ENCODE assay signal across 8 mouse cellular contexts in the genomic region with DNA sequence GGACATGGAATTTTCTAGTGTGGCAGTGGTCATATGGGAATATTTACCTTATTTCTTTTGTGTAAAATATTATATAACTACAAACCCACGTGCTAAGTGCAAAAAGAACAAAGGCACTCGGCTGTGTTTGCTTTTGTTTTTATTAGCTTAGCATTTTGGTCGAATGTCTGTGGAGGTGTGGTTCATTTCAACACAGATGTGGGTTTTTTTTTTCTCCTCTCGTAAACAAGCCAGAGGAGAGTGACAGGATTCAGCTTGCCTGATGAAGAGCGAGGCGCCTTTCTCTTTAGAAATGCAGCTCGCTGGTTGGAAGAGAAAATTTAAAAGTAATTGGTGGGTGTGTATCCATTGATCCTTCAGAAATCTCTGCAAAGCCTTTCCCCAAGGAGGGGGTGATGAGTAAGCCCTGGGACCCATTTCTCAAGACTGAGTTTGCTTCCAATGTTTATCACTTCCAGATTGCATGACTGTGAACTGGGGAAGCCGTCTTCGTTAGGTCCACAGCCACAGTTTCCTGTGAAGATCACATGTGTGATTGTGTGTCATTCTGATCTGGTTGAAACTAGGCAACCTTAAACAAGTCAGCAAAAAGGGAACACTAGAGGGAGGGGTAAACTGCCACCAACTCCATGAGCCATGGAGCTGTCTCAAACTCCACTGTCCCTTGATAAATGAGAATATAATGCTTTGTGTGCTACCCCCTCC. TPM values are rescaled to one million over a fixed set of nuclear protein-coding genes. Genes with fewer than 3 reads are reported as not detected.
DNase-seq lines count a peak whose midpoint lies in the region; ATAC-seq and TF ChIP-seq lines count a peak whose summit lies in the region.

No protein-coding gene starts in this region.

- H3K9me3 ChIP-seq in neural tube, embryonic 12.5 days: no peaks in the 10 kb centered on the region
- no peaks in the 10 kb centered on the region for H3K9me3 ChIP-seq in kidney, postnatal 0 days (replicated peaks; ENCODE audit: low read length)

- no peak overlapping the region for H3K27ac ChIP-seq in neural tube, embryonic 12.5 days
- H3K27ac ChIP-seq in heart, adult 2 months: peak overlapping the region; percentile 84
- peak overlapping the region; percentile 95 for H3K27ac ChIP-seq in kidney, postnatal 0 days

- H3K36me3 ChIP-seq in neural tube, embryonic 12.5 days: no peaks in the 10 kb centered on the region
- peaks cover 8% of the 10 kb centered on the region for H3K36me3 ChIP-seq in heart, adult 2 months (ENCODE audit: control insufficient read depth, insufficient read depth, low read length)
- H3K36me3 ChIP-seq in kidney, postnatal 0 days (ENCODE audit: insufficient read depth, low read length): no peaks in the 10 kb centered on the region

- no peak for TF ChIP-seq EP300 in heart, adult 2 months (IDR thresholded peaks at IDR 0.05; ENCODE audit: insufficient read depth, low read depth, low read length)

- H3K27me3 ChIP-seq in neural tube, embryonic 12.5 days (replicated peaks): no peaks in the 10 kb centered on the region
- H3K27me3 ChIP-seq in heart, adult 2 months (ENCODE audit: control insufficient read depth, insufficient read depth, low read length): no peaks in the 10 kb centered on the region
- no peaks in the 10 kb centered on the region for H3K27me3 ChIP-seq in kidney, postnatal 0 days (ENCODE audit: insufficient read depth, low read length)

- TF ChIP-seq POLR2A in heart, adult 2 months (IDR thresholded peaks at IDR 0.05; ENCODE audit: insufficient read depth, low read depth, low read length): peak; percentile 27; the same call in 1 of the 2 replicates

- no peak for ATAC-seq in neural tube, embryonic 12.5 days (ENCODE audit: low FRiP score, low read depth)
- ATAC-seq in kidney, postnatal 0 days (replicated peaks; ENCODE audit: low FRiP score, low read depth): no peak

- TF ChIP-seq CTCF in heart, adult 2 months (IDR thresholded peaks at IDR 0.05): no peak
- TF ChIP-seq CTCF in kidney, postnatal 0 days (IDR thresholded peaks at IDR 0.05; ENCODE audit: low read depth): no peak

- H3K4me1 ChIP-seq in neural tube, embryonic 12.5 days: peaks cover 8% of the 10 kb centered on the region; the same call in 1 of the 2 replicates
- H3K4me1 ChIP-seq in heart, adult 2 months (ENCODE audit: control insufficient read depth, insufficient read depth, low read length): peaks cover 11% of the 10 kb centered on the region
- peaks cover 40% of the 10 kb centered on the region for H3K4me1 ChIP-seq in kidney, postnatal 0 days (replicated peaks; ENCODE audit: insufficient read depth, low read length)

- 46% methylated on average over 9 of the region's 9 CpGs for WGBS in neural tube, embryonic 12.5 days
- WGBS in heart, adult 2 months: 26% methylated on average over 9 of the region's 9 CpGs
- 24% methylated on average over 9 of the region's 9 CpGs for WGBS in kidney, postnatal 0 days

- no peak overlapping the region for H3K4me3 ChIP-seq in neural tube, embryonic 12.5 days
- H3K4me3 ChIP-seq in heart, adult 2 months: peak overlapping the region; percentile 62
- peak overlapping the region; percentile 51 for H3K4me3 ChIP-seq in kidney, postnatal 0 days (replicated peaks; ENCODE audit: low read depth, low read length)

- 0 out of 2 replicates have a peak overlapping the region, but pooled peaks have one; percentile 0 for H3K4me2 ChIP-seq in neural tube, embryonic 12.5 days (replicated peaks)
- H3K4me2 ChIP-seq in kidney, postnatal 0 days (ENCODE audit: low read length): peak overlapping the region; percentile 59

- H3K9ac ChIP-seq in neural tube, embryonic 12.5 days: no peak overlapping the region
- H3K9ac ChIP-seq in heart, adult 2 months (ENCODE audit: low read depth, low read length): peak overlapping the region; percentile 35
- H3K9ac ChIP-seq in kidney, postnatal 0 days (ENCODE audit: low read depth, low read length): peak overlapping the region; percentile 67; the same call in 1 of the 2 replicates

- no peaks in the 10 kb centered on the region; the same call in 1 of the 2 replicates for H3K79me2 ChIP-seq in heart, adult 2 months (replicated peaks; ENCODE audit: control insufficient read depth, insufficient read depth, low read length)

- intact Hi-C loops in heart, adult 2 months (cut with DNase I): loop anchor here (10.0 kb wide), 1 partner anchor 379 kb away; a partner anchor contains a TSS

- no peak for DNase-seq in neural tube, embryonic 10.5 days (ENCODE audit: extremely low spot score, low spot score)
- peak; percentile 53 to 69 for DNase-seq in heart, adult 2 months
- DNase-seq in kidney, postnatal 0 days (ENCODE audit: low spot score): peak; percentile 76
- DNase-seq in natural killer cell, adult 2 months (ENCODE audit: low spot score in 2 of 2): peak; percentile 67 to 76
- no peak for DNase-seq in spleen, adult 18-20 months
- no peak for DNase-seq in cerebellum, postnatal 36 days
- no peak for DNase-seq in adrenal gland, postnatal 14 days

RNA-seq across cellular contexts. Expression of a gene that starts 1.8 kb away (rescaled TPM):
- polyA plus RNA-seq in neural tube, embryonic 12.5 days (2016; fragmentation: Nextera tagmentation; extraction: Ambion mirVana): 12.3 and 12.7 TPM in 2 replicates
- total RNA-seq in heart, adult 2 months (2021): 10 to 100 TPM; 33.5 to 49.0 TPM
- 52.4 and 125 TPM in 2 replicates for polyA plus RNA-seq in heart, adult 2 months (2012; rRNA removed)
- polyA plus RNA-seq in kidney, postnatal 0 days (2015; fragmentation: Nextera tagmentation; extraction: Ambion mirVana): 54.7 and 55.7 TPM in 2 replicates
- total RNA-seq in adrenal gland, postnatal 14 days (2021): 56.4 and 62.6 TPM in 2 replicates

RNA-seq across cellular contexts. Expression of a gene that starts 54.0 kb away (rescaled TPM):
- 0.20 TPM in 1 of 2 replicates, not detected in the other for polyA plus RNA-seq in neural tube, embryonic 12.5 days (2016; fragmentation: Nextera tagmentation; extraction: Ambion mirVana)
- total RNA-seq in heart, adult 2 months (2021): not detected
- polyA plus RNA-seq in heart, adult 2 months (2012; rRNA removed): 0.12 TPM in 1 of 2 replicates, not detected in the other
- 0.20 and 0.42 TPM in 2 replicates for polyA plus RNA-seq in kidney, postnatal 0 days (2015; fragmentation: Nextera tagmentation; extraction: Ambion mirVana)
- not detected in 2 replicates for total RNA-seq in adrenal gland, postnatal 14 days (2021)

Comparison
In these comparisons a context has a peak if more than half of its experiments do, and no peak if none do; other contexts are left out.
1. DNase-seq: peak in heart, adult 2 months (2 of 2), kidney, postnatal 0 days (single experiment) and natural killer cell, adult 2 months (2 of 2); none in neural tube, embryonic 10.5 days (single experiment), spleen, adult 18-20 months (0 of 2), cerebellum, postnatal 36 days (0 of 2) and adrenal gland, postnatal 14 days (single experiment).